7 mouse cellular contexts compared by ENCODE assay signal in the genomic region with DNA sequence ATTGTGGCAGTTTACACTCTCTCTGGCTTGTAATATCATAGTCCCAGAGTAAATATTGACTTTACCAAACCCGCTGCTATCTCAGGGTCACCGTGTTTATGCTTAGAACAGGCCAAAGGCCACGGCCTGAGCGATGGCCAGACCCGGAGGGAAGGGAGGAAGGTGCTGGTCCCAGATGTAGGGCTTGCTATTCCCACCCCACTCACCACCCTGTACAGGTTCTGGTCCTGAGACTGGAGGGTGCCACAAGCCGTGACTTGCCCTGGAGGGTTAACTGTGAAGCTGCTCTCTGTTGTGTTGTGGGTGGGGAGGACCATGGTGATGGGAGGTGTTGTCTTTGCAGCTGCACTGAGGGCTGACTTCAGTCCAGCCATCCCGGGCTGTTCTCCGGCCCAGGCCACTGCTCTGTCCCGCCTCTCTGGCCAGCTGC. TPM values are rescaled to one million over a fixed set of nuclear protein-coding genes. Genes with fewer than 3 reads are reported as not detected.
DNase-seq lines count a peak whose midpoint lies in the region; ATAC-seq and TF ChIP-seq lines count a peak whose summit lies in the region.

No protein-coding gene starts in this region.

- ATAC-seq in megakaryocyte, adult 5-6 weeks (ENCODE audit: poor library complexity, severe bottlenecking), result no peak
- no peak for ATAC-seq in hindbrain, embryonic 16.5 days
- no peak for ATAC-seq in stomach, embryonic 14.5 days (ENCODE audit: insufficient number of reproducible peaks, insufficient read depth, low FRiP score, low read depth)

- H3K36me3 ChIP-seq in megakaryocyte, embryonic 14.5 days (replicated peaks; ENCODE audit: low read length), result peaks cover 2% of the 10 kb centered on the region
- H3K36me3 ChIP-seq in hindbrain, embryonic 16.5 days (ENCODE audit: control insufficient read depth, insufficient read depth, low read length), result no peaks in the 10 kb centered on the region
- no peaks in the 10 kb centered on the region for H3K36me3 ChIP-seq in stomach, embryonic 14.5 days (ENCODE audit: control insufficient read depth, insufficient read depth, low read length)

- TF ChIP-seq CTCF in gastrocnemius, adult 2 months (IDR thresholded peaks at IDR 0.05), result no peak

- no peak overlapping the region for H3K9ac ChIP-seq in hindbrain, embryonic 16.5 days (ENCODE audit: low read depth, low read length)
- peak overlapping the region; percentile 82; the same call in 1 of the 2 replicates for H3K9ac ChIP-seq in stomach, embryonic 14.5 days (replicated peaks; ENCODE audit: low read depth, low read length)

- H3K4me3 ChIP-seq in megakaryocyte, embryonic 14.5 days (replicated peaks), result peak overlapping the region; percentile 31
- H3K4me3 ChIP-seq in gastrocnemius, adult 2 months, result peak overlapping the region; percentile 95
- no peak overlapping the region for H3K4me3 ChIP-seq in hindbrain, embryonic 16.5 days (ENCODE audit: low read length)
- H3K4me3 ChIP-seq in stomach, embryonic 14.5 days (ENCODE audit: low read depth, low read length), result peak overlapping the region; percentile 72

- peaks cover 70% of the 10 kb centered on the region for H3K4me1 ChIP-seq in megakaryocyte, embryonic 14.5 days
- H3K4me1 ChIP-seq in hindbrain, embryonic 16.5 days (ENCODE audit: control insufficient read depth, insufficient read depth, low read depth, low read length), result peaks cover 16% of the 10 kb centered on the region
- peaks cover 19% of the 10 kb centered on the region; the same call in 1 of the 2 replicates for H3K4me1 ChIP-seq in stomach, embryonic 14.5 days (ENCODE audit: control insufficient read depth, insufficient read depth, low read length)

- peak overlapping the region; percentile 8; the same call in 1 of the 2 replicates for H3K4me2 ChIP-seq in hindbrain, embryonic 16.5 days (ENCODE audit: low read length)
- peak overlapping the region; percentile 77 for H3K4me2 ChIP-seq in stomach, embryonic 14.5 days (replicated peaks; ENCODE audit: low read depth, low read length)

- intact Hi-C loops in gastrocnemius, adult 2 months (cut with DNase I), result loop anchor here (5.0 kb wide), 1 partner anchor 133 kb away; the partner anchor contains the start of gene Hspa2

- H3K27ac ChIP-seq in gastrocnemius, adult 2 months, result peak overlapping the region; percentile 93
- H3K27ac ChIP-seq in hindbrain, embryonic 16.5 days (ENCODE audit: low read depth, low read length), result no peak overlapping the region
- H3K27ac ChIP-seq in stomach, embryonic 14.5 days (ENCODE audit: low read length), result no peak overlapping the region; the same call in 1 of the 2 replicates

- DNase-seq in gastrocnemius, adult 2 months, result peak; percentile 74
- DNase-seq in right cerebral cortex, postnatal 10 days (ENCODE audit: low spot score in 2 of 2), result no peak
- DNase-seq in natural killer cell, adult 2 months (ENCODE audit: low spot score in 2 of 2), result no peak

- H3K27me3 ChIP-seq in megakaryocyte, embryonic 14.5 days (replicated peaks), result peaks cover 55% of the 10 kb centered on the region
- peaks cover 25% of the 10 kb centered on the region for H3K27me3 ChIP-seq in hindbrain, embryonic 16.5 days (replicated peaks; ENCODE audit: control insufficient read depth, insufficient read depth, low read length)
- H3K27me3 ChIP-seq in stomach, embryonic 14.5 days (ENCODE audit: control insufficient read depth, insufficient read depth, low read length), result peaks cover 3% of the 10 kb centered on the region; the same call in 1 of the 2 replicates

- peaks cover 3% of the 10 kb centered on the region; the same call in 1 of the 2 replicates for H3K9me3 ChIP-seq in megakaryocyte, embryonic 14.5 days
- peaks cover 2% of the 10 kb centered on the region; the same call in 1 of the 2 replicates for H3K9me3 ChIP-seq in hindbrain, embryonic 16.5 days (ENCODE audit: control insufficient read depth, low read length)
- H3K9me3 ChIP-seq in stomach, embryonic 14.5 days (ENCODE audit: control insufficient read depth, low read depth, low read length), result no peaks in the 10 kb centered on the region

- 68% methylated on average over 9 of the region's 9 CpGs for WGBS in hindbrain, embryonic 16.5 days
- 36% methylated on average over 9 of the region's 9 CpGs for WGBS in stomach, embryonic 14.5 days

RNA-seq across cellular contexts. Expression of gene Plekhg3, which starts 4.8 kb away (rescaled TPM):
- polyA plus RNA-seq in megakaryocyte, embryonic 14.5 days (2012; ENCODE audit: insufficient read depth, low replicate concordance), result 2.2 and 4.4 TPM in 2 replicates
- 40.4 and 44.3 TPM in 2 replicates for total RNA-seq in megakaryocyte, adult 5-6 weeks (2015)
- 46.6 and 50.5 TPM in 2 replicates for total RNA-seq in megakaryocyte, adult 5-6 weeks (2017)
- 1 to 10 TPM; 5.3 to 6.1 TPM for total RNA-seq in gastrocnemius, adult 2 months (2021)
- polyA plus RNA-seq in hindbrain, embryonic 16.5 days (2015; fragmentation: Nextera tagmentation; extraction: Ambion mirVana), result 1.7 TPM in 2 replicates
- 13.8 TPM in 2 replicates for polyA plus RNA-seq in stomach, embryonic 14.5 days (2014; fragmentation: Nextera tagmentation; extraction: Ambion mirVana)
